Mouse (Mus musculus): ENCODE results near the gene Ldb2. TPM values are rescaled to one million over a fixed set of nuclear protein-coding genes. Genes with fewer than 3 reads are reported as not detected.

Gene Ldb2
- polyA plus RNA-seq, 1 experiment from 2014 or later = 14.9 TPM

- no peak for DNase-seq (ENCODE audit: low spot score)
- no peaks in the 10 kb centered on the region for H3K4me1 ChIP-seq
- WGBS = 69% methylated on average over 1 of the region's 1 CpGs
- H3K9me3 ChIP-seq = no peaks in the 10 kb centered on the region
- no peaks in the 10 kb centered on the region for H3K27me3 ChIP-seq (ENCODE audit: insufficient read depth, poor library complexity, severe bottlenecking)
- no peak overlapping the region for H3K27ac ChIP-seq
- no peak overlapping the region for H3K4me3 ChIP-seq
- no peaks in the 10 kb centered on the region for H3K36me3 ChIP-seq
Measured at GRCm38 (mm10) chr5:44754156-44754910, 45.1 kb downstream of the Ldb2 start.

- no peaks in the 10 kb centered on the region for H3K36me3 ChIP-seq
- no peaks in the 10 kb centered on the region for H3K27me3 ChIP-seq (ENCODE audit: insufficient read depth, poor library complexity, severe bottlenecking)
- no peaks in the 10 kb centered on the region for H3K4me1 ChIP-seq
- no peak for DNase-seq (ENCODE audit: low spot score)
- WGBS = 83% methylated on average over 1 of the region's 1 CpGs
- no peaks in the 10 kb centered on the region for H3K9me3 ChIP-seq
- no peak overlapping the region for H3K27ac ChIP-seq
- H3K4me3 ChIP-seq = no peak overlapping the region
Measured at GRCm38 (mm10) chr5:44745706-44746105, 53.8 kb downstream of the Ldb2 start.

- no peaks in the 10 kb centered on the region for H3K27me3 ChIP-seq (ENCODE audit: insufficient read depth, poor library complexity, severe bottlenecking)
- no peaks in the 10 kb centered on the region for H3K4me1 ChIP-seq
- 81% methylated on average over 3 of the region's 3 CpGs for WGBS
- H3K9me3 ChIP-seq = no peaks in the 10 kb centered on the region
- no peaks in the 10 kb centered on the region for H3K36me3 ChIP-seq
- H3K27ac ChIP-seq = no peak overlapping the region
- no peak overlapping the region for H3K4me3 ChIP-seq
- DNase-seq (ENCODE audit: low spot score) = no peak
Measured at GRCm38 (mm10) chr5:44736366-44736765, 63.1 kb downstream of the Ldb2 start.

- no peaks in the 10 kb centered on the region for H3K9me3 ChIP-seq
- H3K27me3 ChIP-seq (ENCODE audit: insufficient read depth, poor library complexity, severe bottlenecking) = no peaks in the 10 kb centered on the region
- 89% methylated on average over 3 of the region's 3 CpGs for WGBS
- H3K27ac ChIP-seq = no peak overlapping the region
- DNase-seq (ENCODE audit: low spot score) = no peak
- no peaks in the 10 kb centered on the region for H3K36me3 ChIP-seq
- H3K4me1 ChIP-seq = no peaks in the 10 kb centered on the region
- H3K4me3 ChIP-seq = no peak overlapping the region
Measured at GRCm38 (mm10) chr5:44734131-44734723, 65.3 kb downstream of the Ldb2 start.

- H3K27ac ChIP-seq = no peak overlapping the region
- no peaks in the 10 kb centered on the region for H3K36me3 ChIP-seq
- 65% methylated on average over 8 of the region's 8 CpGs for WGBS
- H3K4me3 ChIP-seq = no peak overlapping the region
- peaks cover 6% of the 10 kb centered on the region; the same call in 1 of the 2 replicates for H3K4me1 ChIP-seq
- no peak for DNase-seq (ENCODE audit: low spot score)
- H3K9me3 ChIP-seq = no peaks in the 10 kb centered on the region
- no peaks in the 10 kb centered on the region for H3K27me3 ChIP-seq (ENCODE audit: insufficient read depth, poor library complexity, severe bottlenecking)
Measured at GRCm38 (mm10) chr5:44729646-44730310, 69.7 kb downstream of the Ldb2 start.

GRCm38 (mm10) chr5:44727995-44728394, 71.5 kb downstream of the Ldb2 start:
- no peaks in the 10 kb centered on the region for H3K9me3 ChIP-seq
- no peak for DNase-seq (ENCODE audit: low spot score)
- H3K4me3 ChIP-seq = no peak overlapping the region
- 84% methylated on average over 11 of the region's 11 CpGs for WGBS
- H3K4me1 ChIP-seq = peaks cover 6% of the 10 kb centered on the region; the same call in 1 of the 2 replicates
- no peaks in the 10 kb centered on the region for H3K36me3 ChIP-seq
- H3K27me3 ChIP-seq (ENCODE audit: insufficient read depth, poor library complexity, severe bottlenecking) = no peaks in the 10 kb centered on the region
- no peak overlapping the region for H3K27ac ChIP-seq

- Histone ChIP-seq H3K27me3 (ENCODE audit: insufficient read depth, poor library complexity, severe bottlenecking) (no peaks in the 10 kb centered on the region), H3K36me3 (no peaks in the 10 kb centered on the region), H3K9me3 (no peaks in the 10 kb centered on the region), H3K4me1 (peaks cover 6% of the 10 kb centered on the region; the same call in 1 of the 2 replicates), H3K27ac (no peak overlapping the region), H3K4me3 (no peak overlapping the region)
- no peak for DNase-seq (ENCODE audit: low spot score)
- 63% methylated on average over 14 of the region's 14 CpGs for WGBS
Measured at GRCm38 (mm10) chr5:44726546-44727476, 72.7 kb downstream of the Ldb2 start.

GRCm38 (mm10) chr5:44725501-44725900, 74.0 kb downstream of the Ldb2 start:
- WGBS = 76% methylated on average over 2 of the region's 2 CpGs

GRCm38 (mm10) chr5:44719872-44720271, 79.6 kb downstream of the Ldb2 start:
- H3K4me3 ChIP-seq = no peak overlapping the region
- H3K9me3 ChIP-seq = no peaks in the 10 kb centered on the region
- 74% methylated on average over 1 of the region's 1 CpGs for WGBS
- no peaks in the 10 kb centered on the region for H3K27me3 ChIP-seq (ENCODE audit: insufficient read depth, poor library complexity, severe bottlenecking)
- H3K36me3 ChIP-seq = no peaks in the 10 kb centered on the region
- H3K27ac ChIP-seq = no peak overlapping the region
- H3K4me1 ChIP-seq = no peaks in the 10 kb centered on the region
- no peak for DNase-seq (ENCODE audit: low spot score)

More at GRCm38 (mm10) chr5:44725501-44725900, 74.0 kb downstream of the Ldb2 start:
- no peaks in the 10 kb centered on the region for H3K27me3 ChIP-seq (ENCODE audit: insufficient read depth, poor library complexity, severe bottlenecking)
- H3K27ac ChIP-seq = no peak overlapping the region
- no peak overlapping the region for H3K4me3 ChIP-seq
- peaks cover 6% of the 10 kb centered on the region; the same call in 1 of the 2 replicates for H3K4me1 ChIP-seq
- H3K36me3 ChIP-seq = no peaks in the 10 kb centered on the region
- H3K9me3 ChIP-seq = no peaks in the 10 kb centered on the region
- no peak for DNase-seq (ENCODE audit: low spot score)

GRCm38 (mm10) chr5:44714508-44714907, 85.0 kb downstream of the Ldb2 start:
- H3K4me3 ChIP-seq = no peak overlapping the region
- WGBS = 54% methylated on average over 4 of the region's 4 CpGs
- H3K9me3 ChIP-seq = no peaks in the 10 kb centered on the region
- no peaks in the 10 kb centered on the region for H3K27me3 ChIP-seq (ENCODE audit: insufficient read depth, poor library complexity, severe bottlenecking)
- DNase-seq (ENCODE audit: low spot score) = no peak
- H3K27ac ChIP-seq = no peak overlapping the region
- no peaks in the 10 kb centered on the region for H3K4me1 ChIP-seq
- no peaks in the 10 kb centered on the region for H3K36me3 ChIP-seq

GRCm38 (mm10) chr5:44713181-44713789, 86.2 kb downstream of the Ldb2 start:
- no peaks in the 10 kb centered on the region for H3K9me3 ChIP-seq
- H3K36me3 ChIP-seq = no peaks in the 10 kb centered on the region
- H3K27me3 ChIP-seq (ENCODE audit: insufficient read depth, poor library complexity, severe bottlenecking) = no peaks in the 10 kb centered on the region
- DNase-seq (ENCODE audit: low spot score) = no peak
- no peaks in the 10 kb centered on the region for H3K4me1 ChIP-seq
- no peak overlapping the region for H3K4me3 ChIP-seq
- 57% methylated on average over 5 of the region's 5 CpGs for WGBS
- H3K27ac ChIP-seq = no peak overlapping the region

GRCm38 (mm10) chr5:44711211-44711610, 88.3 kb downstream of the Ldb2 start:
- Histone ChIP-seq H3K4me3 (no peak overlapping the region), H3K9me3 (no peaks in the 10 kb centered on the region), H3K27me3 (ENCODE audit: insufficient read depth, poor library complexity, severe bottlenecking) (no peaks in the 10 kb centered on the region), H3K36me3 (no peaks in the 10 kb centered on the region), H3K27ac (no peak overlapping the region), H3K4me1 (peaks cover 5% of the 10 kb centered on the region; the same call in 1 of the 2 replicates)
- DNase-seq (ENCODE audit: low spot score) = no peak
- WGBS = 53% methylated on average over 5 of the region's 5 CpGs

Data from heart, embryonic 10.5 days (tissue).